In genomic region chr1:192090281-192090680, GRCm38 (mm10) we compare ENCODE assay signal across 1 mouse cellular context.
TF ChIP-seq lines count a peak whose summit lies in the region.

No protein-coding gene starts in this region.

TF ChIP-seq in CH12.LX, 34 proteins besides CTCF, POLR2A, EP300 and RAD21 (continued from another document):
- TF ChIP-seq ZMIZ1 (IDR thresholded peaks at IDR 0.05; ENCODE audit: low read depth, low read length) = no peak
